Mouse (Mus musculus) embryonic facial prominence, embryonic 15.5 days (tissue): ENCODE measurements at regions not wholly inside any gene's neighbourhood (a gene's known extent, or its start where the extent isn't known, plus 50 kb on each side); places are given as distances from the start of the nearest gene placed in this dataset.

ENCODE experiments used
- ATAC-seq: fragments of 200-750 bp; cut with Nextera tagmentation; 2 replicates; pipeline ENCODE4 v1.8.0; 2017; ENCODE audit warnings: low read depth, moderate TSS enrichment; ENCODE audit not compliant: insufficient number of reproducible peaks, low FRiP score, low TSS enrichment
- H3K27ac ChIP-seq: fragments of 300-500 bp; sonication (generic); replicated peaks from 2 replicates; pipeline ENCODE4 v1.5.1; 2015; ENCODE audit warnings: mild to moderate bottlenecking, inconsistent platforms
- H3K27me3 ChIP-seq: fragments of 300-500 bp; sonication (generic); 2 replicates; pipeline ENCODE4 v1.6.1; 2015; ENCODE audit warnings: inconsistent platforms
- H3K36me3 ChIP-seq: fragments of 300-500 bp; sonication (generic); 2 replicates; pipeline ENCODE4 v1.6.1; 2015; ENCODE audit warnings: mild to moderate bottlenecking, inconsistent platforms
- H3K4me1 ChIP-seq: fragments of 300-500 bp; sonication (generic); 2 replicates; pipeline ENCODE4 v1.6.1; 2015; ENCODE audit warnings: inconsistent platforms
- H3K4me2 ChIP-seq: fragments of 300-500 bp; sonication (generic); replicated peaks from 2 replicates; pipeline ENCODE4 v1.6.1; 2015; ENCODE audit warnings: mild to moderate bottlenecking, inconsistent platforms
- H3K4me3 ChIP-seq: fragments of 300-500 bp; sonication (generic); replicated peaks from 2 replicates; pipeline ENCODE4 v1.5.1; 2015; ENCODE audit warnings: mild to moderate bottlenecking, inconsistent platforms
- H3K9ac ChIP-seq: fragments of 300-500 bp; sonication (generic); 2 replicates; pipeline ENCODE4 v1.6.1; 2015; ENCODE audit warnings: inconsistent platforms
- H3K9me3 ChIP-seq: fragments of 300-500 bp; sonication (generic); replicated peaks from 2 replicates; pipeline ENCODE4 v1.6.1; 2016; ENCODE audit warnings: inconsistent platforms
- WGBS: fragments of 180-500 bp; shearing (Covaris S2); methylation state at CpG from one replicate; pipeline ENCODE4 v1.1.7; 2015; 5-methylcytosine and 5-hydroxymethylcytosine counted together

GRCm38 (mm10) chr6:118330496-118330895, 88.8 kb downstream of the Bms1 start:
- no peaks in the 10 kb centered on the region for H3K9me3 ChIP-seq
- no peaks in the 10 kb centered on the region for H3K36me3 ChIP-seq
- no peaks in the 10 kb centered on the region for H3K4me1 ChIP-seq
- H3K4me2 ChIP-seq: no peak overlapping the region
- 87% methylated on average over 7 of the region's 7 CpGs for WGBS
- no peak for ATAC-seq
- H3K27me3 ChIP-seq: no peaks in the 10 kb centered on the region
- H3K9ac ChIP-seq: no peak overlapping the region
- no peak overlapping the region for H3K27ac ChIP-seq
- H3K4me3 ChIP-seq: no peak overlapping the region

- no peak overlapping the region for H3K4me2 ChIP-seq
- ATAC-seq: no peak
- H3K36me3 ChIP-seq: no peaks in the 10 kb centered on the region
- H3K27ac ChIP-seq: no peak overlapping the region
- no peaks in the 10 kb centered on the region for H3K27me3 ChIP-seq
- WGBS: 72% methylated on average over 6 of the region's 6 CpGs
- no peaks in the 10 kb centered on the region for H3K9me3 ChIP-seq
- H3K4me1 ChIP-seq: no peaks in the 10 kb centered on the region
- no peak overlapping the region for H3K4me3 ChIP-seq
- H3K9ac ChIP-seq: no peak overlapping the region
Observed at GRCm38 (mm10) chr6:118327458-118327857, 91.8 kb downstream of the Bms1 start.

GRCm38 (mm10) chr6:118325681-118326080, 93.6 kb downstream of the Bms1 start:
- WGBS: 83% methylated on average over 1 of the region's 1 CpGs
- no peak for ATAC-seq

GRCm38 (mm10) chr6:118324559-118324958, 94.7 kb downstream of the Bms1 start:
- Histone ChIP-seq H3K9me3 (no peaks in the 10 kb centered on the region), H3K4me1 (no peaks in the 10 kb centered on the region), H3K4me2 (no peak overlapping the region), H3K36me3 (no peaks in the 10 kb centered on the region), H3K27me3 (no peaks in the 10 kb centered on the region), H3K27ac (no peak overlapping the region), H3K9ac (no peak overlapping the region), H3K4me3 (no peak overlapping the region)
- 65% methylated on average over 4 of the region's 4 CpGs for WGBS
- no peak for ATAC-seq

More at GRCm38 (mm10) chr6:118325681-118326080, 93.6 kb downstream of the Bms1 start:
- no peaks in the 10 kb centered on the region for H3K9me3 ChIP-seq
- H3K36me3 ChIP-seq: no peaks in the 10 kb centered on the region
- no peak overlapping the region for H3K9ac ChIP-seq
- no peak overlapping the region for H3K4me3 ChIP-seq
- no peaks in the 10 kb centered on the region for H3K27me3 ChIP-seq
- H3K27ac ChIP-seq: no peak overlapping the region
- no peak overlapping the region for H3K4me2 ChIP-seq
- H3K4me1 ChIP-seq: no peaks in the 10 kb centered on the region

- peak; percentile 76; the same call in 1 of the 2 replicates for ATAC-seq
- Histone ChIP-seq H3K27me3 (no peaks in the 10 kb centered on the region), H3K4me3 (no peak overlapping the region), H3K9me3 (no peaks in the 10 kb centered on the region), H3K4me2 (no peak overlapping the region), H3K9ac (no peak overlapping the region), H3K36me3 (no peaks in the 10 kb centered on the region), H3K4me1 (no peaks in the 10 kb centered on the region), H3K27ac (no peak overlapping the region)
- WGBS: 62% methylated on average over 6 of the region's 6 CpGs
Observed at GRCm38 (mm10) chr6:118323052-118323451, 96.2 kb downstream of the Bms1 start.

GRCm38 (mm10) chr6:118322631-118323030, 96.6 kb downstream of the Bms1 start:
- no peaks in the 10 kb centered on the region for H3K36me3 ChIP-seq
- H3K9me3 ChIP-seq: no peaks in the 10 kb centered on the region
- no peak overlapping the region for H3K4me3 ChIP-seq
- WGBS: 65% methylated on average over 5 of the region's 5 CpGs
- H3K27me3 ChIP-seq: no peaks in the 10 kb centered on the region
- no peak for ATAC-seq
- H3K9ac ChIP-seq: no peak overlapping the region
- H3K4me1 ChIP-seq: no peaks in the 10 kb centered on the region
- H3K4me2 ChIP-seq: no peak overlapping the region
- H3K27ac ChIP-seq: no peak overlapping the region

- Histone ChIP-seq H3K4me1 (no peaks in the 10 kb centered on the region), H3K9ac (no peak overlapping the region), H3K4me2 (no peak overlapping the region), H3K27ac (no peak overlapping the region), H3K9me3 (no peaks in the 10 kb centered on the region), H3K36me3 (no peaks in the 10 kb centered on the region), H3K27me3 (no peaks in the 10 kb centered on the region), H3K4me3 (no peak overlapping the region)
- 78% methylated on average over 6 of the region's 6 CpGs for WGBS
- ATAC-seq: no peak
Observed at GRCm38 (mm10) chr6:118322061-118322460, 97.2 kb downstream of the Bms1 start.

- no peak for ATAC-seq
- Histone ChIP-seq H3K27ac (no peak overlapping the region), H3K9me3 (no peaks in the 10 kb centered on the region), H3K4me3 (no peak overlapping the region), H3K27me3 (no peaks in the 10 kb centered on the region), H3K9ac (no peak overlapping the region), H3K4me1 (0 out of 2 replicates have a peak, but pooled peaks cover 4% of the 10 kb centered on the region), H3K4me2 (no peak overlapping the region), H3K36me3 (no peaks in the 10 kb centered on the region)
- WGBS: 88% methylated on average over 7 of the region's 7 CpGs
Observed at GRCm38 (mm10) chr6:118320021-118320525, 99.2 kb downstream of the Bms1 start.

- ATAC-seq: no peak
- no peak overlapping the region for H3K4me2 ChIP-seq
- H3K27ac ChIP-seq: no peak overlapping the region
- no peaks in the 10 kb centered on the region for H3K36me3 ChIP-seq
- 85% methylated on average over 6 of the region's 6 CpGs for WGBS
- H3K27me3 ChIP-seq: no peaks in the 10 kb centered on the region
- H3K4me1 ChIP-seq: 0 out of 2 replicates have a peak, but pooled peaks cover 6% of the 10 kb centered on the region
- H3K4me3 ChIP-seq: no peak overlapping the region
- H3K9me3 ChIP-seq: no peaks in the 10 kb centered on the region
- no peak overlapping the region for H3K9ac ChIP-seq
Observed at GRCm38 (mm10) chr6:118315881-118316280, 103.4 kb downstream of the Bms1 start.

GRCm38 (mm10) chr6:118314941-118315687, 104.2 kb downstream of the Bms1 start:
- H3K27me3 ChIP-seq: no peaks in the 10 kb centered on the region
- H3K36me3 ChIP-seq: no peaks in the 10 kb centered on the region
- no peak overlapping the region for H3K4me2 ChIP-seq
- 0 out of 2 replicates have a peak, but pooled peaks cover 6% of the 10 kb centered on the region for H3K4me1 ChIP-seq
- H3K9me3 ChIP-seq: no peaks in the 10 kb centered on the region
- no peak overlapping the region for H3K9ac ChIP-seq
- ATAC-seq: no peak
- no peak overlapping the region for H3K4me3 ChIP-seq
- no peak overlapping the region for H3K27ac ChIP-seq
- whole genome bisulfite sequencing: 28% methylated on average over 13 of the region's 13 CpGs

GRCm38 (mm10) chr6:118311081-118311480, 108.2 kb downstream of the Bms1 start:
- ATAC-seq: no peak
- Histone ChIP-seq H3K4me2 (no peak overlapping the region), H3K27ac (no peak overlapping the region), H3K4me3 (no peak overlapping the region), H3K4me1 (0 out of 2 replicates have a peak, but pooled peaks cover 6% of the 10 kb centered on the region), H3K9me3 (no peaks in the 10 kb centered on the region), H3K36me3 (no peaks in the 10 kb centered on the region), H3K9ac (no peak overlapping the region), H3K27me3 (no peaks in the 10 kb centered on the region)
- 83% methylated on average over 9 of the region's 9 CpGs for WGBS

- 78% methylated on average over 2 of the region's 2 CpGs for WGBS
Observed at GRCm38 (mm10) chr6:118309923-118310322, 109.4 kb downstream of the Bms1 start.

More at GRCm38 (mm10) chr6:118309923-118310322, 109.4 kb downstream of the Bms1 start:
- no peaks in the 10 kb centered on the region for H3K27me3 ChIP-seq
- ATAC-seq: no peak
- no peak overlapping the region for H3K4me3 ChIP-seq
- no peaks in the 10 kb centered on the region for H3K36me3 ChIP-seq
- H3K4me1 ChIP-seq: 0 out of 2 replicates have a peak, but pooled peaks cover under 1% of the 10 kb centered on the region
- H3K27ac ChIP-seq: no peak overlapping the region
- no peak overlapping the region for H3K9ac ChIP-seq
- H3K9me3 ChIP-seq: no peaks in the 10 kb centered on the region
- H3K4me2 ChIP-seq: no peak overlapping the region
